Mouse (Mus musculus) E14TG2a.4 (cell line): ENCODE measurements at regions not wholly inside any gene's neighbourhood (a gene's known extent, or its start where the extent isn't known, plus 50 kb on each side); places are given as distances from the start of the nearest gene placed in this dataset.

Experiments used
- H3K27me3 ChIP-seq: 2 replicates; pipeline ENCODE4 v1.6.1; 2014; ENCODE audit warnings: low read length, control low read depth; ENCODE audit not compliant: insufficient read depth
- H3K36me3 ChIP-seq: 2 replicates; pipeline ENCODE4 v1.6.1; 2014; ENCODE audit warnings: low read length, control low read depth; ENCODE audit not compliant: insufficient read depth
- H3K4me1 ChIP-seq: replicated peaks from 2 replicates; pipeline ENCODE4 v1.6.1; 2014; ENCODE audit warnings: low read depth, low read length, control low read depth
- H3K4me3 ChIP-seq: replicated peaks from 2 replicates; pipeline ENCODE4 v1.5.1; 2014; ENCODE audit warnings: mild to moderate bottlenecking, low read length
- H3K9me3 ChIP-seq: 2 replicates; pipeline ENCODE4 v1.6.1; 2014; ENCODE audit warnings: low read length, control low read depth
- CTCF ChIP-seq: conservative IDR thresholded peaks from 2 replicates; pipeline ENCODE4 v1.5.1; 2014; ENCODE audit warnings: low read length
- NANOG ChIP-seq: IDR thresholded peaks from 2 replicates; pipeline ENCODE4 v1.6.1; 2014; ENCODE audit warnings: borderline replicate concordance, low read length, mixed read lengths
- POU5F1 ChIP-seq: IDR thresholded peaks from 2 replicates; pipeline ENCODE4 v1.6.1; 2014; ENCODE audit warnings: low read length, borderline replicate concordance

DNA sequence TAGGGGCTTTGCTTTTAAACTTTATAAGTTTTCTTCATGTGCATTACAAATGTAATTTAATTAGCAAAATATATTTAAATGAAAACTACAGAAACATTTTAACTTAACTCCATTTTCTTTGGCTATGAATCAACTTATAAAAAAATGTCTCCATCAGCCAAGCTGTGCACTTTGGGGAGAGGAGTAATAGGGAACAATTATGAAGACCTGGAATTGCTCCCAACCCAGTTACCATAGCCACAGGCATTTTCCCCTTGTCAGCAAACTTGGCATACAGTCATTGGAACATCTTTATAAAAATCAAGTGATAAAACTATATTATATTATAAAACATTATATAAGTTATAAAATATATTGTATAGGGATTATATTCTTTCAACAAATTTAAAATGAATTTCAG lies 65.0 kb downstream of the Atxn7l3b start:
- TF ChIP-seq CTCF (no peak), POU5F1 (no peak), NANOG (no peak)
- Histone ChIP-seq H3K4me1 (no peaks in the 10 kb centered on the region), H3K27me3 (no peaks in the 10 kb centered on the region), H3K9me3 (no peaks in the 10 kb centered on the region), H3K36me3 (no peaks in the 10 kb centered on the region), H3K4me3 (no peak overlapping the region)

DNA sequence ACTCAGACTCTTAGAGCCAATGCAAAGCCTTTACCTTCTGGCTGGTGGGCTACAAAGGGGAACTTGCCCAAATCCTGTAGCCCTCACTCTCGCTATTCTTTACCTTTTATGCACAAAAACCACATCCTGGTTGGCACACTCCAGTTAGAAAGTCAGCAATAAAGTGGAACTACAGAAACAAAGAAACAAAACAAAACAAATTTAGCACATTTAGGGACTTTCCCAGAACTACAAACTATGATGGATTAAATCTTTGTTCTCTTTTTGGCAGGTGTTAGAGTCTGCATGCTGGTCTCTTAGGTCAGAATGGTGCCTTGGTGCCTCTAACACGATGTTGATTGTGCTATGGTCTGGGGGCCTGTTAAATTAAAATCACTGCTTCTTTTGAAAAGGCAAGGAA lies 65.4 kb downstream of the Atxn7l3b start:
- Histone ChIP-seq H3K27me3 (no peaks in the 10 kb centered on the region), H3K4me1 (no peaks in the 10 kb centered on the region), H3K4me3 (no peak overlapping the region), H3K9me3 (no peaks in the 10 kb centered on the region), H3K36me3 (no peaks in the 10 kb centered on the region)
- TF ChIP-seq NANOG (no peak), POU5F1 (no peak), CTCF (no peak)

GRCm38 (mm10) chr10:112851997-112852396 lies 76.8 kb downstream of the Atxn7l3b start:
- H3K27me3 ChIP-seq, result no peaks in the 10 kb centered on the region
- H3K4me3 ChIP-seq, result no peak overlapping the region
- H3K9me3 ChIP-seq, result no peaks in the 10 kb centered on the region
- no peaks in the 10 kb centered on the region for H3K4me1 ChIP-seq
- no peaks in the 10 kb centered on the region for H3K36me3 ChIP-seq
- TF ChIP-seq NANOG, result no peak
- no peak for TF ChIP-seq CTCF
- no peak for TF ChIP-seq POU5F1

DNA sequence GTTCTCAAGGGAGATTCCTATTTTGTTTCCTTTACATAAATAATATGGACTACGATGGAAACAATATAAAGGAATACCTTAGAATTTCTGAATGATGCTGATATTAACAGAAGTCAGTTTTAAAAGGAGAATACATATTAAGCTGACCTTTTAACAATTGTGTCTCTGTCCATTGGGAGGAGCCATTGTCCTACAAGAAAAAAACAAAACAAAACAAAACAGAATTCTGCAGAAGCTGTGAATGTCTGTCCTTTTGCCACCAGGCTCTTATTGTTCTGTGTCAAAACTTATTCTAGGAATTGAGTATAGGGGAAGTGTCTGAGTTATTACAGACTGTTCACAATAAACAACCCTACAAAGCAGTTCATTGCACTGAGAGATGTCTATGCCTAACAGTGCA lies 82.6 kb downstream of the Atxn7l3b start:
- Histone ChIP-seq H3K4me3 (no peak overlapping the region), H3K36me3 (no peaks in the 10 kb centered on the region), H3K27me3 (no peaks in the 10 kb centered on the region), H3K9me3 (no peaks in the 10 kb centered on the region), H3K4me1 (no peaks in the 10 kb centered on the region)
- TF ChIP-seq POU5F1 (no peak), CTCF (no peak), NANOG (no peak)

- H3K9me3 ChIP-seq, result no peaks in the 10 kb centered on the region
- no peak overlapping the region for H3K4me3 ChIP-seq
- no peaks in the 10 kb centered on the region for H3K4me1 ChIP-seq
- H3K27me3 ChIP-seq, result no peaks in the 10 kb centered on the region
- H3K36me3 ChIP-seq, result no peaks in the 10 kb centered on the region
- TF ChIP-seq NANOG, result no peak
- no peak for TF ChIP-seq POU5F1
- TF ChIP-seq CTCF, result no peak
Observed at GRCm38 (mm10) chr10:112837400-112838035, 91.3 kb downstream of the Atxn7l3b start.

- Histone ChIP-seq H3K4me1 (no peaks in the 10 kb centered on the region), H3K36me3 (no peaks in the 10 kb centered on the region), H3K9me3 (no peaks in the 10 kb centered on the region), H3K27me3 (no peaks in the 10 kb centered on the region), H3K4me3 (no peak overlapping the region)
- TF ChIP-seq NANOG, result no peak
- no peak for TF ChIP-seq POU5F1
- no peak for TF ChIP-seq CTCF
Observed at GRCm38 (mm10) chr10:112835970-112836369, 92.8 kb downstream of the Atxn7l3b start.

DNA sequence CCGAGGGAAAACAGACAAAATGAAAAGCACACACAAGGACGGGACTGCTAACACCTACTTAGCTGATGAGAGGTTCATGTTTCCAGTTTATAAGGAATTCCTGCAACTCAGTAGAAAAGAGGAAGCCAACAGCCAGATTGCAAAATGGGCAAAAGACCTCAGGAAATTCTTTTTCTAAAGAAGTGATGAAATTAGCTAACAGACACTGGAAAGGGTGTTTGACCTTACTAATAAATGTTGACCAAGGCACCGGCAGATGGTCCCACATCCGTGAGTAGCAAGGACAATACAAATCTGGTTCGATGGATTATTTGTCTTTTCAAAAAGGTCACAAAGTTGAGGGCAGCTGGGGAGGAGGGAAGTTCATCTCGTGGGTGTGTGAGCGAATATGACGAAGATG lies 93.3 kb downstream of the Atxn7l3b start:
- TF ChIP-seq POU5F1 (no peak), CTCF (no peak), NANOG (no peak)
- H3K4me3 ChIP-seq, result no peak overlapping the region
- no peaks in the 10 kb centered on the region for H3K9me3 ChIP-seq

DNA sequence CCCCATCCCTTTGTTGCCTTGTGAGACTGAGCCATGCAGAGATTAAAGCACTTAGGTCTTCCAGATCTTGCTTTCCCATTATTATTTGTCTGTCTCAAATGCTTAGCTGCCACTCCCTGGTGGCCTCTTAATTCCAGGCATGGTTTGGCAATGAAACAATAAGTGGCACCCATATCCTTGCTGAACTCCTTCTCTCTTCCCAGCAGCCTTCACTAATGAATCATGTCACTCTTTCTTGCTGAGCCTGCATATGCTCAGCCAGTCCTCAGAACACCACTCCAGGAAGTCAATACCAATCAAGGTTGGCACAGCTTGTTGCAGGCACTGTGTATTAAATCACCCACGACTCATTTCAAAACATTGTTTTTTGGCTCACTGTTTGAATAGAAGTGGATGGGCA lies 118.6 kb downstream of the Atxn7l3b start:
- TF ChIP-seq CTCF, result no peak
- TF ChIP-seq POU5F1, result no peak
- TF ChIP-seq NANOG, result no peak
- H3K9me3 ChIP-seq, result peaks cover 20% of the 10 kb centered on the region
- no peaks in the 10 kb centered on the region for H3K36me3 ChIP-seq
- H3K4me3 ChIP-seq, result no peak overlapping the region
- no peaks in the 10 kb centered on the region for H3K4me1 ChIP-seq
- H3K27me3 ChIP-seq, result no peaks in the 10 kb centered on the region

More for the DNA sequence above, 93.3 kb downstream of the Atxn7l3b start:
- no peaks in the 10 kb centered on the region for H3K4me1 ChIP-seq
- H3K36me3 ChIP-seq, result no peaks in the 10 kb centered on the region
- H3K27me3 ChIP-seq, result no peaks in the 10 kb centered on the region

DNA sequence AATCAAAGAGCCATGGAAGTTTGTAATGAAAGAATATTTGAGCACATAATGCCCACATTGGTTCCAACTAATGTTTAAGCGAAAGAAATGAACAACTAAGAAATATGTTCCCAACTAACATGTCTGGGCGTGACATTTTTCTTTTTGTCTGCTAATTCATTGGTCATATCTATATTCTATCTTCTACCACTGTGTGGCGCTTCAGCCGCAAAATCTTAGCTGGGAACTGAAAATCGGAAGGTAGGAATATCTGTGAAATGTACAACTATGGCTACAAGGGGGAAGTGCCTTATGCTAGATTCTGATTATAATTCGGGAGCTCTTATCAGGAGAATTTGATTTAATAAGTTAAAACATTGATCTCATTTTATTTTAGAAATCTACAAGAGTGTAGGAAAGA lies 125.2 kb downstream of the Atxn7l3b start:
- H3K4me3 ChIP-seq, result no peak overlapping the region
- no peaks in the 10 kb centered on the region for H3K9me3 ChIP-seq
- H3K4me1 ChIP-seq, result peaks cover 2% of the 10 kb centered on the region
- H3K27me3 ChIP-seq, result no peaks in the 10 kb centered on the region
- peak; percentile 29; the same call in 1 of the 2 replicates for TF ChIP-seq CTCF
- no peak for TF ChIP-seq POU5F1
- no peaks in the 10 kb centered on the region for H3K36me3 ChIP-seq
